Mouse (Mus musculus) v-Abl transformed pro-B cells (cell line): ENCODE measurements around the gene Kif5a.

ENCODE experiments used
- in situ Hi-C, 2 experiments: fragments of 400-800 bp; cut with MboI; formaldehyde crosslinking; loops; one replicate each; pipeline ENCODE4 v1.15.1; 2025; ENCODE audit not compliant: unreplicated experiment in 2 of 2

Gene Kif5a

DNA sequence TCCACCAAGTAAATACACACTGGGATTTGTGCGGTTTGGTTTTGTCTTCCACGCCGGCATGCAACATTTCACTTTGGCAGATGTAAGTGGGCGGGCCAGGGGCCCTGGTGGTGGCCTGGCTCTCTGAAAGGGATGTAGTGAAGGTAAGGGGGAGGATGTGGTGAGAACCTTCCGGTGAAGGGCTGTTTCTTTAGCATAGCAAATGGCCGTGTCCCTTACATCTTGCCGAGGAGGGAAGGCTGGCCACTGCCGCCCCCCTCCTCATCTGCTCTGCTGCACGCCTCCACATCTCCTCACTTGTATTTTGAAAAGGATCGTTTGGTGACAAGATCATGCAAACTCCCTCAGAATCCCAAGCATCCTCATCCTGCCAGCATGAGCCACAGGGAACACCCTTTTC, 37.4 kb downstream of the Kif5a start:
- in situ Hi-C loops, result loop anchor here in 1 of 2 experiments (5.0 kb wide), 1 partner anchor 48 kb away; no protein-coding TSS in a partner anchor

DNA sequence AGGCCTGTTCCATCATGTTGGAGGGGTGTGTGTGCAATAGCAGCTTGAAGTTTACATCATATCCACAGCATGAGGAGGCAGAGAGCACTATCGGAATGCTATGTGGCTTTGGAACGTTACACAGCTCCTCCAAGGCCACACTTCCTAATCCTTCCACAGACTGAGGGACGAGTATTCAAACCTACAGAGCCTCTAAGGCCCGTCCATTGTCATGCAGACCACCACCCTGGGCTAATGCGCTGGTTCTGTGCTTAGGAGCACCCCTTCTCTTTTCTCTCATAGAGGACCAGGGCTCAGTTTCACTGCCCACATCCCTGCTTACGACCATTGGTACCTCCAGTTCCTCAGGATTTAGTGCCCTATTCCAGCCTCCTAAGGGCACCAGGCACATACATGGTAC, 37.9 kb downstream of the Kif5a start:
- in situ Hi-C loops, result loop anchor here in 1 of 2 experiments (5.0 kb wide), 1 partner anchor 48 kb away; no protein-coding TSS in a partner anchor

DNA sequence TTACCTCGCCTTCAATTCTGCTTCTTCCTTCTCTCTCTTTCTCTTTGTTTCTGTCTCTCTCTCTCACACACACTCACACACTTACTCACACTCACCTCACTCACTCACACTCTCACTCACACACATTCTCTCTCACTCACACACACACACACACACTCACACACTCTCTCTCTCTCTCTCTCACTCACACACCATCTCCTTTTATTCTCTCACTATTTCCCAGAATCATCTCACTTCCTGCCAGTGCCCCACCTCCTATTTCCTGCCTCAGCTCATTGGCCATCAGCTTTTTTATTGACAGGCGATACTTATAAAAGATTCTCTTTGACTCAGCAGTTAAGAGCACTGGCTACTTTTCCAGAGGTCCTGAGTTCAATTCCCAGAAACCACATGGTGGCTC, 44.8 kb downstream of the Kif5a start:
- in situ Hi-C loops, result no loop called here

DNA sequence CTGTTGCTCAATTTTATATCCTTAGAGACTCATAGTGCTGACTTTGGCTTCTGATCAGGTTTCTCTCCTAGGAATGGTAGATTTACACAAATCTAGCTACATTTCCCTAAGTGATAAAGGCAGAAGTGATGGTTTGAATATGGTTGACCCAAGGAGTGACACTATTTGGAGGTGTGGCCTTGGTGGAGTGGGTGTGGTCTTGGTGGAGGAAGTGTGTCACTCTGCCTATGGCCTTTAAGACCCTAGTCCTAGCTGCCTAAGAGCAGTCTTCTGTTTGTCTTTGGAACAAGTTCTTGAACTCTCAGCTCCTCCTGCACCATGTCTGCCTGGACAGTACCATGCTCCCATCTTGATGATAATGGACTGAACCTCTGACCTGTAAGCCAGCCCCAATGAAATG, 46.0 kb downstream of the Kif5a start:
- in situ Hi-C loops, result no loop called here

DNA sequence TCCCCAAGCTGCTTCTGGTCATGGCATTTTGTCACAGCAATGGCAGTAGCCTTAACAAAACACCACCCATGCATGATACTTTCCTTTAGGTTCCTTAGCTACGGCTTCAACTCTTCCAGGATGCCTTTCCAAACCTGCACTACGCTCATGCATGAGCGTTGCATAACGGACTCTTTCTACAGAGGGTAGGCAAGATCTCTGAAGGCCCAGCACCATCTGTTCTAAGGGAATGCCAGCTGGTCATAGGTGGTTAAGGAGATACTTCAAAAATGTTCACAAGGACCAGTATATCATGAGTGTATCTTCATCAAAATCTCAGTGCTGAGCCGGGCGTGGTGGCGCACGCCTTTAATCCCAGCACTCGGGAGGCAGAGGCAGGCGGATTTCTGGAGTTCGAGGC, 46.7 kb downstream of the Kif5a start:
- in situ Hi-C loops, result no loop called here

DNA sequence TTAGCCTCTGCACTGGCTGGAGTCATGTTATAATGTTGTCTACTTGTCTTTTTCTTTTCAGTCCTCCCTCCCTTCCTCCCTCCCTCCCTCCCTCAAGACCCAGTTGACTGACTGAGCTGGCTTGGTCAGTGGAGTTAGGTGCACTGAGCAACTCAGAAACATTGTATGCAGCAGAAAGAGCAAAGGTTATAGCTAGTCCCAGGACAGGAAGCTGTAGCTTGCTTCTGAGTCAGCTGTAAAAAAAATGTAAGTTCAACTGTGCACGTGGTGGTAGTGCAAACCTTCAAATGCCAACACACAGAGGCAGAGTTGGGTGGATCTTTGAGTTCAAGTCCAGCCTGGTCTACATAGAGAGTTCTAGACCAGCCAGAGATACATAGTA, 48.7 kb downstream of the Kif5a start:
- in situ Hi-C loops, result no loop called here

DNA sequence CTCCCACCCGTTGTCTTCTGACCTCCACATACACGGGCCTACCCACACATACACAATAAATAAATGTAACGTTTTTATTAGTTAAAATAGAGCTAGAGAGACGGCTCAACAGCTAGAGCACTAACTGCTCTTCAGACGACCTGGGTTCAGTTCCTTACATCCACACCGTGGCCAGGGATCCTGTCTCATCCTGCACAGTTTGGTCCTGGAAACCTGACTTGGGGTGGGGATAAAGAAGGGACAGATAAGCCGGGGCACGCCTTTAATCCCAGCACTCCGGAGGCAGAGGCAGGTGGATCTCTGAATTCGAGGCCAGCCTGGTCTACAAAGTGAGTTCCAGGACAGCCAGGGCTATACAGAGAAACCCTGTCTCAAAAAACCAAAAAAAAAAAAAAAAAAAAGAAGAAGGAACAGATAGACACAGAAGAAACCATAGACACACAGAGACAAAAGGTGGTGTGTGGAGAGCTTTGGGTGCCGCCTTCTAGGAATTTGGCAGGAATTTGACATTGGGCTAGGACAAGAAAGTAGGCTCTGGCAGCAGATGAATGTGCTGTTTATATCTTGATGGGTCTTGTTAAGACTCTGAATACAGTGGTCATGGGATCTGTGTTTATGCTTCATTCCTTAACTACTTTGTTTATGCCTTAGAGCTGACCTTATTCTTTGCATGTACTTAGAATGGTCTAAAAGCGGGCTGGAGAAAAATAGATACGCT, 49.3 kb downstream of the Kif5a start:
- in situ Hi-C loops, result no loop called here

DNA sequence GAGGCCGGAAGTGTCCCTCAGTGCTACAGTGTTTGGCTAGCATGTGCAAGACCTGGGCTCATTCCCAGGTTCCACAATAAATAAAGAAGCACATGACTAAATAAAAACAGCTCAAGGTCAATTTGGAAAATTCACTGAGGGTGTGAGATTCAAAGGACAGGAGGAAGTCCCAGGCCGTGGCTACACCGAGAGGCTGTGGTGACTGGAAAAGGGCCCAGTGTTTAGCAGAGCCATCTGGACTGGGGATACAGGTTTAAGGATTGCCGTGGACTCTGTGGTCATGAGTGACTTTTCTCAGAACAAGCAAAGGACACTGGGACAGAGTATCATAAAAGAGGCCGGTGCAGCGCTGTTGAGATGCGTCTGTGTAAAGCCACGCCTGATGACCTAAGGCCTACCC, 49.9 kb downstream of the Kif5a start:
- in situ Hi-C loops, result no loop called here

DNA sequence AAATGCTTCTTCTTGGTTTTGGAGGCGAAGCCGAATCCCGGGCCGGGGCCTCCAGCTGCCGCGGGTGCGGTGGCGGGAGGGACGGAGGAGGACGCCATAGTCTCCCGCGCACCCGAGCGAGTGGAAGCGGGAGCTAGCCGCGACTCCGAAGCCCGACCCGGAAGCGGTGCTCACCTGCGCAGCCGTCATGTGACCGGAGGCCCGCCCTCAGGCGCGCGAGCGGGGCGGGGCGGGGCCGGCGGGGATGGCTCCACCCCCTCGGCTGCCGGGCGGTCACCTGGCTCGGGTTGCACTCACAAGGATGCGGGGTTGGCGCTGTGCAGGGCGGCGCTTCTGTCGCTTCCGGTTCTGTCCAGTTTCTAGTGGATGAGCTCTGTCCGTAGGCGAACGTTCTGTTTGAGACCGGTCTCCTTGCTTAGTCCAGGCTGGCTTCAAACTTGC, 51.7 kb downstream of the Kif5a start, which contains the start of gene Pip4k2c:
Gene Pip4k2c, minus strand, starts transcription at position 172 of the 441 bp plus-strand sequence.
- in situ Hi-C loops, result no loop called here

DNA sequence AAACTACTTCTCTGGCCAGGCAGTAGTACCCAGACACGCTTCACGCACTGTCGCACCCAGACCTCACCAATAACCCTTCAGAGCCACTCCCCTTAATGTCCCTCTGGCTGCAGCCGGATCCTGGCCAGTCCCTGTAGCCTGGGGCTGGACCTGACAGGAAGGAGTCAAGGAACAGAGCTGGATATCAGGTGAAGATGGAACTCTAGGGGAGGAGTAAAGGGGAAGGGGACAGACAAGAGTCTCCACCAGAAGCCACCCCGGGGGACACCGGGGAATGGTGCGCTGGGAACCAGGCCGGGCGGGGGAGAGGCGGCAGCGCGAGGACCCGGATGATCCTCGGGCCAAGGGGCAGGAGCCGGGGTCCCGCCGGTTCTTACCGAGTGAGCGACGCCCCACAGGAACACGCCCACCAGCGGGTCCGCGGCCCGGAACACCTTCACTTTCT, 52.2 kb downstream of the Kif5a start:
- in situ Hi-C loops, result no loop called here

DNA sequence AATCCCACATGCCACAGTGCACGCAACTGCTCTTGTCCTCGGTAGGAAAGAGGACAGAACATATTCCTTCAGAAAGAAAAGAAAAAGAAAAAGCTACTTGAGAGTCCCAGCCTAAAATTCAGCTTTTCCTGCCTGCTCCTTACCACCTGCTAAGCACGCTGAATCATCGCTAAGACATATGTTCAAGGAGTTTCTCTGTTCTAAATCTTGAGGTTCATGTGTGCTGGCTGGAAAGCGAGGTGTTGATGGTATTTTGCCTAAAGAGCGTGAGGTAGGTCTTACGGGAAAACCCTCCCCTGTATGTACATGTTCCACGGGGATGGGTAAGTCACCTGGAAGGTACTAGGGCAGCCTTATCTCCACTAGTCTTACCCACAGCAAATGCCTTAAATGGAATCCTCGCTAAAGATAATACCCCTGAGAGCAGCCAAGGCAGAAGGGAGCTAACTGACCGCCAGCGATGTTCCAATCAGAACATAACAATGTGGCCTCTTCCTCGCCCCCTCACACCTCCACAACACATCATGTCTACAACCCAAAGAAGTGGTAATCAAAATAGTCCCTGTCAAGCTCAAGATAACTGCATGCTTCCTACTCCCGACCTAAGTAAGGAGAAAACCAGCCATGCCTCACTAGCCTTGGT, 53.1 kb downstream of the Kif5a start:
- in situ Hi-C loops, result no loop called here

DNA sequence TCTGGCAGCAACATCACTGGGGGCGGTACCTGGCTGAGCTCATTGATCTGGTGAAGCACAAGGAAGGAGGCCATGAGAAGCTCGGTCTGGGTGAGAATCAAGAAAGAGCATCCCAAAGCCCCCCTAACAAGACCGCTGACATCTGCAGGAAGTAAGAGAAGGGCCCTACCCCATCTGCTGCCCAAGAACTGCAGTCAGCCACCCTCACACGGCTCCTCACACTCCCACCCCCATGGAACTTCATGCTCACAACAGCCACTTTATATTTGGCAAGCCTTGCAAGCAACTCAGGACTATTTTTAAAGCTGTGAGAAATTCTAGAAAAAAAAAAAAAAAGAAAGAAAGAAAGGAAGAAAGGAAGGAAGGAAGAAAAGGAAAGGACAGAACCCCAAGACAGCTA, 54.2 kb downstream of the Kif5a start:
- in situ Hi-C loops, result no loop called here

DNA sequence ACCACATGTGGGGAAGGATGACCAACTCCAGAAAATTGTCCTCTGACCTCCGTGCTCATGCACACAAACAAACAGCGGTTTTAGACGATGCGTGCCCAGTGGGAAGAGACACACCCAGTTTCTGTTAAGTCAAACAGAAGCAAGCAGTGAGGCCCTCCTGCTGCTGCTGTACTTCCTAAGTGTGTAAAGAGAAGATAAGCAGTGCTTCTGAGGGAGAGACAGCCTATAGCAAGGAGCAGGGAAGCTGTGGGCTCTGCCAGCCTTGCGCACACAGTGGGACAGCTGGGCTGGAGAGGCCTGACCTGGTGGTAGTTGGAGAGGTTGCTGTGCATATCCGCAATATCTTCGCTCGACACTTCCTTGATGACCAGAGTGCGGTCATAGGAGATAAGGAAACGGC, 57.8 kb downstream of the Kif5a start:
- in situ Hi-C loops, result no loop called here

DNA sequence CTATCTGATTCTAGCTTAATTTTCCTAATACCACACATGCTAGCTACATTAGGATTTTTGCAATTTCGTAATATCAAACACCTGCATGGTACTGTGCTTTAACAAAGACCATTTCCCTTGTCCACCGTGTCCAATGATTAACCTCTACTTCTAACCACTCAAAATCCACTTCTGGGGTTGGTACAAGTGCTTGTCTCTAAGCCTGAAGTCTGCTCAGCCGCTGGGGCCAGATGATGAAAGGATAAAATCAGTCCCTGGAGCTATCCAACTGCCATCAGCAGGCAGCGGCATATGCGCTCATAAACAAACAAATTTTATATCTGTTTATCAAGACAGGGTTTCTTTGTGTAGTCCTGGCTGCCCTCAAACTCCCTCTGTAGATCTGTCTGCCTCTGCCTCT, 58.6 kb downstream of the Kif5a start:
- in situ Hi-C loops, result no loop called here

DNA sequence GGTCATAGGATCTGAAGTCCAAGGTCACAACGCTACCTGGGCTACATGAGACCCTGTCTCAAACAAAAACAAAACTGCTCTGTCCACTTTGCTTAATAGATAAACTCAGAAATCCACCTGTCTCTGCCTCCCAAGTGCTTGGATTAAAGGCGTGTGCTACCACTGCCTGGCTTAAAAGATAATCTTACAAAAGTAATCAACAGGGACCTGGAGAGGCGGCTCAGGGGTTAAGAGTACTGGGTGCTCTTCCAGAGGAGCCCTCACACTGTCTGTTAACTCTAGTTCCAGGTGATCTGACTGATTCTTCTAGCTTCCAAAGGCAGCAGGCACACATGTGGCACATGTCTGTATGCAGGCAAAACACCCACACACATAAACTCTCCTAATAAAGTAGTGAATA, 60.0 kb downstream of the Kif5a start:
- in situ Hi-C loops, result no loop called here

DNA sequence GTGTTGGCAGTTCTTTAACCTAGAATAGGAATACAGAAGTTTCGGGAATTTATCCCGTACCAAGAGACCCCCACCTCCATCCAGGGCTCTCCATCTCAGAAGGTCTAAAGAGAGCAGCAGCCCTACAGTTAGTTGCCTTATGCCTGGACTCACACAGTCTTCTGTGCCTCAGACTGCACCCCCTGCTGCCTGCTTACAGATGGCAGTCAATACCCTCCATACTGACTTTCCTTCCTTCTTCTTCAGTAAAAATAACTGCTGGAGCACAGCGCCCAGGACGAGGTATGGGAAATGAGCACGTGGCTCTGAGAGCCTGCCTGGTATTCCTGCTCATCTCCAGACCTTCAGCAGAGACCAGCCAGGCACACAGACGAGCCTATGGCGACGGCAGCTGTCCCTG, 62.9 kb downstream of the Kif5a start:
- in situ Hi-C loops, result no loop called here

DNA sequence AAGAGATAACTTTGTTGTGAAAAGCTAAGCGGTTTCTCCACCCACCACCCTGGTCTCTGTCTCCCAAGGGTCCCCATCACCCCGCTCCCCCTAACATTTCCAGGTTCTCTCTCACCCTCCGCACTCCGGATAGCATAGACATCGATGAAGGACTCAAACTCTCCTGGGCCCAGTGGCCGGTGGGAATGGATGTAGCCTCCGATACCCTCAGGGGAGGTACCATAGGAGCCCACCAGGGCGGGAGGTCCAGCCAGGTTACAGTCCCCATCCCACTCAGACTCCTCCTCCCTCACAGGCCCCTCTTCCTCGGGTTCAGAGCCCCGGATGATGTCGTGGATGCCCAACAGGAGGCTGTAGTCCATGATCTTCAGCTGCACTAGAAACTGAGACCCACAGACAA, 63.7 kb downstream of the Kif5a start:
- in situ Hi-C loops, result no loop called here

DNA sequence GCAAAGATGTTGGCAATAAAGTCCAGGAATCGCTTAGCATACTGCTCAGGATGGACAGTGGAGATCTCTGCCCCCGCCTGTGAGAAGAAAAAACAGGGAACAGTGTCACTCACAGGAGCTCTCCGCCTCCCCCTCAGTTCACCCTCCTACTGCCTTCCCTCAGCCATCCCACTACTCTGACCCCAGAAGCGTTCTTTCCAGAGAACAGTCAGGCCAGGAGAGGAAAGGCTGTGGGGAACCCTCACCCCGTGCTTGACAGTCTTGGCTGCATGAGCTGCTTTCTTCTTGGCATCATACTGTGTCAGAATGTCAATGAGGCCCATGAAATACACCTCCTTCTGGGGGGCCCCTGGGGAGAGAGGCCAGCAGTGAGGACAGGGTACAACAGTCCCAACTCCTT, 64.1 kb downstream of the Kif5a start:
- in situ Hi-C loops, result no loop called here

DNA sequence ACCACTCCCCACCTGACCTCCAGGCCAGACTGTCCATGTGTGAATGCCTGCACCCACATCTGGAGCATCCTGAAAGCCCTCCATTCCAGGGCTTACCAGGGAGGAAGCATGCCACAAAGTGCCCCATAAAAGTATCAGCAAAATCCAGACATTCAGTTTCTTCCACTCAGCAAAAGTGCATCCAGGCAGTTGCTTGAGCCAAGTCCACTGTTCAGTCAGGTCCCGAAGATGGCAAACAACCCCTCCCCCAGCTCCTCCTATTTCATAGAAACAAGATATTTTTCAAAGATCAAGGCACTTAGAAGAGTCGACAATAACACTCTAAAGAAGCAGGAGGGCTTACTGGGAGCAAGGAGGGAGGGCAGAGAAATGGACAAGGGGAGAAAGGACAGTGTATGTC, 64.7 kb downstream of the Kif5a start:
- in situ Hi-C loops, result no loop called here

DNA sequence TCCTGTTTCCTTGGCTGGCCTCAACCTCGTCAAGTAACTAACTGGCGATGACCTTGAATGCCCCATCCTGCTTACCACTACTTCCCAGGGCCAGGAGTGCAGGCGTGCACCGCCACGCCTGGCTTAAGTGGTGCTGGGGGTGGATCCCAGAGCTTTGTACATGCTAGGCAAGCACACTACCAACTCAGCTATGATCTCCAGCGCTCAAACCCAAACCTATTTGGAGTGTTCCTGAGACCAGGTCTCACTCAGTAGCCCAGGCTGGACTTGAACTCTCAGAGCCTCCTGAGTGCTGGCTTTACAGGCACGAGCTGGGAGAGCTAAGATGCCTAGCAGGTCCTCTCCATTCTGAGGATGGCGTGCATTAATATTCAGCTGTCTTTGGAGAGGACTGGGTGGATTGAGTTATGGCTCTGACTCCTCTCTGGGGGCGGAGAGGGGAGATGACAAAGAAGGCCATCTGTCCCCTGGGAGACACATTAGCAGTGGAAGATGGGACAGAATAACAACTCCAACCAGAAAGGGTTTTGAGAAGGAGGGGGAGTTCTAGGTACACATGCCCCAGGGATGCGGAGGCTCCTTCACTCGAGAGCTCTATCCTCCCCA, 65.5 kb downstream of the Kif5a start:
- in situ Hi-C loops, result no loop called here

DNA sequence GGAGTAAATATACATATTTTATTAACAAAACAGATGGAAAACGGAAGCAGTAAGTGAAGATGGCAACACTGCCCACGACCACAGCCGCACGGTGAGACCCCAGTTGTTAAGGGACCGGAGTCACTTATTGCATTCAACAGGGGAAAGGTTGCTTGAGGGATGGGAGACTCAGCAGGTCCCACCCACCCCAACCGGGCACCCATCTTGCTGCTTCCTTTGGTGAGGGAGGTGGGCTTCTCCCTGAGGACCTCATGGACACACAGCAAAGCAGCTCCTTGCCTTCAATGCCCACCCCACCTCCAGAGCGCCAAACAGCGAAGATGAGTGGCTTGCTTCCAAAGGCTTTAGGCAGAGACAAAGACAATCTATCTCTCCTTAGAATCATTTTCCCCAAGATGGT, 66.0 kb downstream of the Kif5a start:
- in situ Hi-C loops, result no loop called here

DNA sequence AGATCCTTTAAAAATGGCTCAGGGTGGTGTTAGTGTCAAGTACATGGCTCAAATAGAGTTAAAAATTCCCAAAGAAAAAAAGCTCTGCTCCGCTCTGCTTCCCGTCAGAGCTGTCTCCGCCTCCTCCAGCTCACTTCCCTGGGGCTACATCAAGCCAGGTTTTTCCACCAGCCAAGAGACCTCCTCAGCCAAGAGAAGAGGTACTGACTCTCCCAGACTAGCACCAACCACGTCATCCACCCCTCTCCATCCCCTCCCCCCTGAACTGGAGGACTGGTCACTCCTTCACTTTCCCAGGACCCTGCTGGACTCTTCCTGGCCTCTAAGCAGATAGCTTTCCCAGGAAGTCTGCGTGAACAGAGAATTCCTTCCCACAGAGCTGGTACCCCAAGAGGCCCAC, 66.8 kb downstream of the Kif5a start:
- in situ Hi-C loops, result no loop called here
